Mouse (Mus musculus): ENCODE data around the gene Aldh4a1. TPM values are rescaled to one million over a fixed set of nuclear protein-coding genes. Genes with fewer than 3 reads are reported as not detected.

The Aldh4a1 gene
- polyA plus RNA-seq, 1 experiment from 2014 or later = 18.6 TPM

DNA sequence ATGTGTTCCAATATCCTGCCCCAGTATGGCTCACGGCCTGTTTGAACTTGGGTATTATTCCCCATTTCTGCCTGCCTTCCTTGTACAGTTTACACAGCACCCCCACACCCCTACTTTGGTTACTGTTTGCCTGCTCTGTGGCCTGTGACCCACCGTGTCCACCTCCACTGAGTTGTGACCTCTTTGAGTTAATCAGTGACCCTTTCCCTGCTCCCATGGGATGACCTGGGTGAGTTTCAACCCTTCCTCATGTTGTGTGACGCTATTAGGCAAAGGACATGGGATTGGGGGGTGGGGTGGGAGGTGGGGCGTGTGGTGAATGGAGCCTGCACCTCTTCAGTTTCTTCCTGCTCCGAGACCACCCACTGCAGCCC lies 1.4 kb downstream of the Aldh4a1 start:
- peaks cover 10% of the 10 kb centered on the region; the same call in 1 of the 2 replicates for H3K4me1 ChIP-seq (ENCODE audit: control insufficient read depth, insufficient read depth, low read length)
- H3K9ac ChIP-seq (ENCODE audit: low read length) = peak overlapping the region; percentile 82; the same call in 1 of the 2 replicates
- no peak overlapping the region for H3K27ac ChIP-seq (ENCODE audit: low read depth, low read length)
- H3K36me3 ChIP-seq (ENCODE audit: control insufficient read depth, insufficient read depth, low read length) = no peaks in the 10 kb centered on the region
- ATAC-seq = no peak
- H3K4me2 ChIP-seq (ENCODE audit: low read length) = peak overlapping the region; percentile 80
- DNase-seq (ENCODE audit: low spot score) = no peak
- WGBS = 65% methylated on average over 5 of the region's 5 CpGs
- H3K9me3 ChIP-seq (replicated peaks; ENCODE audit: control insufficient read depth, low read length) = no peaks in the 10 kb centered on the region
- H3K4me3 ChIP-seq (ENCODE audit: low read depth, low read length) = peak overlapping the region; percentile 68; the same call in 1 of the 2 replicates
- H3K27me3 ChIP-seq (replicated peaks; ENCODE audit: control insufficient read depth, insufficient read depth, low read length) = no peaks in the 10 kb centered on the region

DNA sequence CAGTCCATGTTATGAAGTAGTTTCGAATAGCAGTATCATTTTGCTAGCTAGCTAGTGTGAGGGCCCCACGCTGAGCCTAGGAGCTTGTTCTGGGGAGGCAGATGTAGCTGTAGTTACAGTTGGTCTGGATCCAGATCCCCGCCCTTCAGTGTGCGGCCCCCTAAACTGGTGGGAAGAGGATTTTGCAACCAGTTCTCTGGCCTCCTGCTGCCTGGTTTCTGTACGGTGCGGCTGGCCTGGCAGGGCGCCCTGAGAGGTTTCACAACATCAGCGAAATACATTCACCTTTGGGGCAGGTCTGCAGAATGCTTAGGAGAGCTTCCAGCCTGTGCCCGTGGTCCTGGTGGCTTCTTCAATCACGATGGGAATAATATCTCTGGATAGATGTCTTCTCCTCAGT lies 2.0 kb downstream of the Aldh4a1 start:
- DNase-seq (ENCODE audit: low spot score) (no peak), ATAC-seq (no peak)
- no peak overlapping the region for H3K9ac ChIP-seq (ENCODE audit: low read length)
- no peak overlapping the region for H3K27ac ChIP-seq (ENCODE audit: low read depth, low read length)
- H3K36me3 ChIP-seq (ENCODE audit: control insufficient read depth, insufficient read depth, low read length) = no peaks in the 10 kb centered on the region
- peaks cover 10% of the 10 kb centered on the region; the same call in 1 of the 2 replicates for H3K4me1 ChIP-seq (ENCODE audit: control insufficient read depth, insufficient read depth, low read length)
- no peak overlapping the region for H3K4me3 ChIP-seq (ENCODE audit: low read depth, low read length)
- H3K27me3 ChIP-seq (replicated peaks; ENCODE audit: control insufficient read depth, insufficient read depth, low read length) = no peaks in the 10 kb centered on the region
- no peak overlapping the region for H3K4me2 ChIP-seq (ENCODE audit: low read length)
- no peaks in the 10 kb centered on the region for H3K9me3 ChIP-seq (replicated peaks; ENCODE audit: control insufficient read depth, low read length)
- 76% methylated on average over 10 of the region's 10 CpGs for WGBS

DNA sequence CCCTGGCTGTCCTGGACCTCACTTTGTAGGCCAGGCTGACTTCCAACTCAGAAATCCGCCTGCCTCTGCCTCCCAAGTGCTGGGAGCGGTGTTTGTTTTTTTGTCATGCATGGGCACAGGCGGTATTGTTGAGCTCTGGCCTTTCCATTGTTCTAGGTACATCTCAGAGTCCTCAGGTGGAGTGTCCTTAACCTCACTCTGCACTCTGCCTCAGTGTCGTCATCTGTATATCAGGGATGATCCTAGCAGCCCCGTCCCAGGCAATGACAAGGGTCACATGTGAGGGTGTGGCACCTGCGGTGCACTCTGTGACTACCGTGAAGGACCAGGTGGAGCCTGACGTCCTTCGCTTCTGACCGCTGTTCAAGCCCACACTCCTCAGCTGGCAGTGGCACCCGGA lies 4.7 kb downstream of the Aldh4a1 start:
- Histone ChIP-seq H3K27ac (ENCODE audit: low read depth, low read length) (no peak overlapping the region), H3K9me3 (replicated peaks; ENCODE audit: control insufficient read depth, low read length) (no peaks in the 10 kb centered on the region), H3K27me3 (replicated peaks; ENCODE audit: control insufficient read depth, insufficient read depth, low read length) (no peaks in the 10 kb centered on the region), H3K9ac (ENCODE audit: low read length) (no peak overlapping the region), H3K4me2 (ENCODE audit: low read length) (no peak overlapping the region), H3K4me3 (ENCODE audit: low read depth, low read length) (no peak overlapping the region), H3K36me3 (ENCODE audit: control insufficient read depth, insufficient read depth, low read length) (no peaks in the 10 kb centered on the region), H3K4me1 (ENCODE audit: control insufficient read depth, insufficient read depth, low read length) (peaks cover 10% of the 10 kb centered on the region; the same call in 1 of the 2 replicates)
- DNase-seq (ENCODE audit: low spot score) = no peak
- 91% methylated on average over 11 of the region's 11 CpGs for WGBS
- ATAC-seq = no peak

DNA sequence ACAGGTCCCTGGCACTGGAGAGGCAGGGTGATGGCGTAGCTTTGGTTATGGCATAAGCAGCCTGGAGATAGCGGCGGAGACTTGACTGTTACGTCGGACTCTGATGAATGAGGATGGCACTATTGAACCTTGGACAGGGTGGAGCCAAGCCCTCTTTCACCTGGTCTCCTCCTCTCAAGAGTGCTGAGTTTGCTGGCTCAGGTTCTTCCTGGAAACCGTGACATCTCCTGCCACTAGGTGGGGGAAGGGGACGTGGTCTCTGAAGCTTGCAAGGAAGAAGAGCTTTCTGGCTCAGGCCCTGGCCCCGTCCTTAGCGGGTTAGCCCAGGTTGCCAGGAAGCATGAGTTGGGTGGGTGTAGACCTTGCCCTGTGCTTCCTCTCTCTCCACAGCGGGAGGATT lies 7.5 kb downstream of the Aldh4a1 start:
- Histone ChIP-seq H3K9me3 (replicated peaks; ENCODE audit: control insufficient read depth, low read length) (no peaks in the 10 kb centered on the region), H3K27ac (ENCODE audit: low read depth, low read length) (no peak overlapping the region), H3K36me3 (ENCODE audit: control insufficient read depth, insufficient read depth, low read length) (no peaks in the 10 kb centered on the region), H3K9ac (ENCODE audit: low read length) (no peak overlapping the region), H3K4me1 (ENCODE audit: control insufficient read depth, insufficient read depth, low read length) (no peaks in the 10 kb centered on the region), H3K27me3 (replicated peaks; ENCODE audit: control insufficient read depth, insufficient read depth, low read length) (no peaks in the 10 kb centered on the region), H3K4me2 (ENCODE audit: low read length) (no peak overlapping the region), H3K4me3 (ENCODE audit: low read depth, low read length) (no peak overlapping the region)
- no peak for ATAC-seq
- 77% methylated on average over 10 of the region's 10 CpGs for WGBS
- DNase-seq (ENCODE audit: low spot score) = no peak

DNA sequence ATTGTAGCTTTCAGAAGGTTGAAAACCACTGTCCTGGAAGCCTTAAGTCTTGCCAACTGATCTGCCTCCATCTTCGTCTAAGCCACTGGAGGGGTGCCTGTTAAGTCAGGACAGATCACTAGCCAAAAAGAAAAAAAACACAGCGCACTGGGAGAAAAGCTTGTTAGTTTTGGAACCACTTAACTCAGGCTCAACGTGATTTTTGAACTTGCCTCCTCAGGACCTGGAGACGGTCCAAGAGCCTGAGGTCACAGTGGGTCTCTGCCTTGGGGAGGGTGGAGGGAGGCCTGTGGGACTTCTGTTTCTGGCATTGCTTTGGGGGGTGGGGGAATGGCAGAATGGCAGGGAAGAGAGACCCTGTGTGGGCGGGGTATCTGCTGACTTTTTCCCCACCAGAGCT lies 8.5 kb downstream of the Aldh4a1 start:
- no peak for ATAC-seq
- Histone ChIP-seq H3K9me3 (replicated peaks; ENCODE audit: control insufficient read depth, low read length) (no peaks in the 10 kb centered on the region), H3K27me3 (replicated peaks; ENCODE audit: control insufficient read depth, insufficient read depth, low read length) (no peaks in the 10 kb centered on the region), H3K27ac (ENCODE audit: low read depth, low read length) (no peak overlapping the region), H3K4me3 (ENCODE audit: low read depth, low read length) (no peak overlapping the region), H3K4me2 (ENCODE audit: low read length) (no peak overlapping the region), H3K36me3 (ENCODE audit: control insufficient read depth, insufficient read depth, low read length) (0 out of 2 replicates have a peak, but pooled peaks cover 5% of the 10 kb centered on the region), H3K4me1 (ENCODE audit: control insufficient read depth, insufficient read depth, low read length) (no peaks in the 10 kb centered on the region), H3K9ac (ENCODE audit: low read length) (no peak overlapping the region)
- WGBS = 74% methylated on average over 5 of the region's 5 CpGs
- no peak for DNase-seq (ENCODE audit: low spot score)

DNA sequence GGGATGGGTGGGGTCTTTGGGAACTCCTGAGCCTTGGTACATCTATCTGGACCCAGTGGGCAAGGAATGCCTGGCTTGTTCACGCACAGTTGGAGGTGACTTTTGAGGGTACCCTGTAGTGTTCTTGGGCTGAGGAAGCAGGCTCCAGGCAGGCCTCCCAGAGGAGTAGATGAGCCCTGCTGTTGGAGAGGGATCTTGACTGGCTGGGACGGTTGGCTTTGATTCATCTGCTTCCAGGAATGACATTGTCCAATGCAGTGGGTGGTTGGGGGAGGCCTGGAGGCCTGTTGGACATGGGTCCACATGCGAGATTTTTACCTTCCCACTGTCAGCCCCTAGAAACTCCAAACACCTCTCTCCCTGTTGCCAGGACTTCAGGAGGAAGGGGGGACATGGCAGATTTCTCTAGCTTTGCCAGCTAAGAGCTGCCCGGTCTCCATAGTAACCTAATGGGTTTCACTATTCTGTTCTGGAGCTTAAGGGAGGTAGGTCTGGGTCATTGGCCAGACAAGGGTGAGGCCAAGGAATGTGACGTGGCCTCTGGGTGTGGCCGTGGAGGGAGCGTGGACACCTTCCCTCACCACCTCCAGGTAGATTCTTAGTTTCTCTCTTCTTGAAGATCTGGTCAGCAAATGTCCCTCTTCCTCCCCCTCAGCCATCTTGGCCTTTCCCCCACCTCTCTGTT lies 9.0 kb downstream of the Aldh4a1 start:
- H3K4me3 ChIP-seq (ENCODE audit: low read depth, low read length) = no peak overlapping the region
- no peaks in the 10 kb centered on the region for H3K27me3 ChIP-seq (replicated peaks; ENCODE audit: control insufficient read depth, insufficient read depth, low read length)
- no peaks in the 10 kb centered on the region for H3K4me1 ChIP-seq (ENCODE audit: control insufficient read depth, insufficient read depth, low read length)
- ATAC-seq (no peak), DNase-seq (ENCODE audit: low spot score) (no peak)
- no peak overlapping the region for H3K27ac ChIP-seq (ENCODE audit: low read depth, low read length)
- no peak overlapping the region for H3K9ac ChIP-seq (ENCODE audit: low read length)
- WGBS = 86% methylated on average over 7 of the region's 7 CpGs
- H3K4me2 ChIP-seq (ENCODE audit: low read length) = no peak overlapping the region
- no peaks in the 10 kb centered on the region for H3K9me3 ChIP-seq (replicated peaks; ENCODE audit: control insufficient read depth, low read length)
- 0 out of 2 replicates have a peak, but pooled peaks cover 5% of the 10 kb centered on the region for H3K36me3 ChIP-seq (ENCODE audit: control insufficient read depth, insufficient read depth, low read length)

DNA sequence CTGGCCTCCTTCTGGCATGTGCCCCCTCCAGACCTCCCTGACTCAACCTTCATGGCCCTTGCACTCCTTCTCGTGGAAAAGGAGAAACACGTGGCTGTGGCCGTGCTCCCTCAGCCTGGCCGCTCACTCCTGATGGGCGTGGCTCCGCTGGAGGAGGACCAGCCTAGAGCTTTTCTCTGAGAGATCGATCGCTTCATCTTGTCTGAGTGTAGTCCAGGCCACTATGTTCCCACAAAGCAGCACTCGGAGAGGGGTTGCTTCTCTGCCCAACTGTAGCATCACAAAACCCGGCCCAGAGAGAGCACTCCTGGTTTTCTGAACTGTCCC lies 9.6 kb downstream of the Aldh4a1 start:
- ATAC-seq = no peak
- 89% methylated on average over 10 of the region's 10 CpGs for WGBS
- Histone ChIP-seq H3K4me1 (ENCODE audit: control insufficient read depth, insufficient read depth, low read length) (no peaks in the 10 kb centered on the region), H3K9ac (ENCODE audit: low read length) (no peak overlapping the region), H3K27me3 (replicated peaks; ENCODE audit: control insufficient read depth, insufficient read depth, low read length) (no peaks in the 10 kb centered on the region), H3K27ac (ENCODE audit: low read depth, low read length) (no peak overlapping the region), H3K4me3 (ENCODE audit: low read depth, low read length) (no peak overlapping the region), H3K4me2 (ENCODE audit: low read length) (no peak overlapping the region), H3K36me3 (ENCODE audit: control insufficient read depth, insufficient read depth, low read length) (peaks cover 5% of the 10 kb centered on the region; the same call in 1 of the 2 replicates), H3K9me3 (replicated peaks; ENCODE audit: control insufficient read depth, low read length) (no peaks in the 10 kb centered on the region)
- no peak for DNase-seq (ENCODE audit: low spot score)

DNA sequence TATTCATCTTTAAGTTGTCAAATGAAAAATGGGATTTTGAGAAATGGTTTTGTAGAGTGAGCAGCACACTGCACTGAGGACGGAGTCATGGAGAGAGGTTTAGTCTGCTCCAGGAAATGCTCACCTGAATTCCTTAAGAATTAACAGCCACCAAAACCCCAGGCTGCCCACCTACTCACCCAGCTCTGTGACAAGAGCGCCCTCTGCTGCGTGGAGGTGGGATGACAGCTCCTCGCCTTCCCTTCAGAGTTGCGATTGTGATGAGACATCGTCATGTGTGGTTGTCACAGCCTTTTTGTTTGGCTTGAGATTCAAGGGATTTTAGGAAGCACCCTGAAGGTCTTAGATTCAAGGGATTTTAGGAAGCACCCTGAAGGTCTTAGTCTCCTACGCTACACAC lies 13.7 kb downstream of the Aldh4a1 start:
- Histone ChIP-seq H3K4me2 (ENCODE audit: low read length) (no peak overlapping the region), H3K36me3 (ENCODE audit: control insufficient read depth, insufficient read depth, low read length) (peaks cover 5% of the 10 kb centered on the region; the same call in 1 of the 2 replicates), H3K9ac (ENCODE audit: low read length) (no peak overlapping the region), H3K4me1 (ENCODE audit: control insufficient read depth, insufficient read depth, low read length) (no peaks in the 10 kb centered on the region), H3K4me3 (ENCODE audit: low read depth, low read length) (no peak overlapping the region), H3K27me3 (replicated peaks; ENCODE audit: control insufficient read depth, insufficient read depth, low read length) (no peaks in the 10 kb centered on the region), H3K9me3 (replicated peaks; ENCODE audit: control insufficient read depth, low read length) (no peaks in the 10 kb centered on the region), H3K27ac (ENCODE audit: low read depth, low read length) (no peak overlapping the region)
- peak; percentile 40; the same call in 1 of the 2 replicates for ATAC-seq
- peak; percentile 68 for DNase-seq (ENCODE audit: low spot score)
- 22% methylated on average over 7 of the region's 7 CpGs for WGBS

DNA sequence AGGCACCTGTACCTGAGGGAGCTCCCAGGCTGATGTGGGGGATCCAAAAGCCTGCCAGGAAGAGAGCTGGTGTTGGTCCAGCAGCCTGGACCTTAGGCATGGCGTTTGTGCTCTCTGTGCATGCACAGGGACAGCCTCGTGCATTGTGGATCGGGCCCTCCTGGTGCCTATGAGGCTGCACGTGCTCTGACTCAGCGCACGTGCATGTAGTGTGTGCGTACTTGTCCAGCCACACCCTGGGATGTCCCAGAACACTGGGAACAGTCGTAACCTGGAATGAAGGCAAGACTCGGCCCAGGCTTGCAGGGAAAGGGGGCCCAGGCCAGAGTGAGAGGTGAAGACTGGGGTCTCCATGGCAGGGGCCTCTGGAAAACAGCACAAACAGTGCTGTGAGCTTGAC lies 15.2 kb downstream of the Aldh4a1 start:
- 85% methylated on average over 9 of the region's 9 CpGs for WGBS
- H3K27me3 ChIP-seq (replicated peaks; ENCODE audit: control insufficient read depth, insufficient read depth, low read length) = no peaks in the 10 kb centered on the region

More for the DNA sequence above, 15.2 kb downstream of the Aldh4a1 start:
- H3K4me2 ChIP-seq (ENCODE audit: low read length) = no peak overlapping the region
- H3K4me1 ChIP-seq (ENCODE audit: control insufficient read depth, insufficient read depth, low read length) = peaks cover 8% of the 10 kb centered on the region; the same call in 1 of the 2 replicates
- H3K9me3 ChIP-seq (replicated peaks; ENCODE audit: control insufficient read depth, low read length) = no peaks in the 10 kb centered on the region
- no peak for ATAC-seq
- H3K4me3 ChIP-seq (ENCODE audit: low read depth, low read length) = no peak overlapping the region
- no peak for DNase-seq (ENCODE audit: low spot score)
- H3K9ac ChIP-seq (ENCODE audit: low read length) = no peak overlapping the region
- H3K36me3 ChIP-seq (ENCODE audit: control insufficient read depth, insufficient read depth, low read length) = peaks cover 5% of the 10 kb centered on the region; the same call in 1 of the 2 replicates
- no peak overlapping the region for H3K27ac ChIP-seq (ENCODE audit: low read depth, low read length)

Data from forebrain, embryonic 14.5 days (tissue).